Mouse (Mus musculus): ENCODE data around the gene Mucl3. TPM values are rescaled to one million over a fixed set of nuclear protein-coding genes. Genes with fewer than 3 reads are reported as not detected.

Mucl3 gene
- total RNA-seq, 2 experiments from 2014 or later, result not detected

Other genes starting within 250 kb of the Mucl3 start
- under 1 TPM; 0.34 to 0.75 TPM for gene H2-Q6, start 218.8 kb downstream of the Mucl3 start, total RNA-seq (2021)
- 1 to 10 TPM; 1.3 to 1.4 TPM for gene H2-Q7, start 204.5 kb downstream of the Mucl3 start, total RNA-seq (2021)
- under 1 TPM; 0.13 to 0.14 TPM for gene H2-Q10, start 173.6 kb downstream of the Mucl3 start, total RNA-seq (2021)
- gene Pou5f1, start 137.7 kb downstream of the Mucl3 start, total RNA-seq (2021), result not detected
- gene Tcf19, start 126.9 kb downstream of the Mucl3 start, total RNA-seq (2021), result 1 to 10 TPM; 3.1 to 3.5 TPM
- 1 to 10 TPM; 2.2 to 2.8 TPM for gene Cchcr1, start 126.6 kb downstream of the Mucl3 start, total RNA-seq (2021)
- gene Psors1c2, start 110.5 kb downstream of the Mucl3 start, total RNA-seq (2021), result not detected
- under 1 TPM; 0.26 to 0.28 TPM for gene Cdsn, start 91.6 kb downstream of the Mucl3 start, total RNA-seq (2021)
- gene 2300002M23Rik, start 76.2 kb downstream of the Mucl3 start, total RNA-seq (2021), result not detected
- gene Sfta2, start 42.1 kb downstream of the Mucl3 start, total RNA-seq (2021), result not detected
- not detected for gene Gm9573, start 17.1 kb downstream of the Mucl3 start, total RNA-seq (2021)
- 10 to 100 TPM; 32.3 TPM for gene Vars2, start 23.9 kb upstream of the Mucl3 start, total RNA-seq (2021)
- gene Gtf2h4, start 30.0 kb upstream of the Mucl3 start, total RNA-seq (2021), result 10 to 100 TPM; 17.5 to 18.3 TPM
- gene Ddr1, start 60.9 kb upstream of the Mucl3 start, total RNA-seq (2021), result 10 to 100 TPM; 33.1 to 41.7 TPM
- 10 to 100 TPM; 21.7 to 39.7 TPM for gene Ier3, start 178.0 kb upstream of the Mucl3 start, total RNA-seq (2021)
- 100 to 1,000 TPM; 125 to 141 TPM for gene Flot1, start 179.5 kb upstream of the Mucl3 start, total RNA-seq (2021)
- gene Tubb5, start 194.6 kb upstream of the Mucl3 start, total RNA-seq (2021), result 100 to 1,000 TPM; 102 to 103 TPM
- 10 to 100 TPM; 11.8 to 14.6 TPM for gene Mdc1, start 197.8 kb upstream of the Mucl3 start, total RNA-seq (2021)
- 1 to 10 TPM; 2.3 to 2.8 TPM for gene Nrm, start 217.6 kb upstream of the Mucl3 start, total RNA-seq (2021)
- gene Ppp1r18, start 221.9 kb upstream of the Mucl3 start, total RNA-seq (2021), result 10 to 100 TPM; 11.9 to 16.6 TPM
- gene Dhx16, start 236.1 kb upstream of the Mucl3 start, total RNA-seq (2021), result 10 to 100 TPM; 19.2 to 20.1 TPM

Data from heart, postnatal 25 days (tissue).